Mouse (Mus musculus) olfactory bulb, adult 2 months (tissue): Measurements from ENCODE around the gene Osbp. TPM values are rescaled to one million over a fixed set of nuclear protein-coding genes. Genes with fewer than 3 reads are reported as not detected.

Experiments
- H3K27ac ChIP-seq: fragments of 200-500 bp; 2 replicates; pipeline ENCODE4 v1.5.1; 2012; ENCODE audit warnings: low read depth, low read length; ENCODE audit not compliant: insufficient read depth
- H3K4me1 ChIP-seq: fragments of 200-500 bp; 2 replicates; pipeline ENCODE4 v1.6.1; 2012; ENCODE audit warnings: low read length; ENCODE audit not compliant: control insufficient read depth, insufficient read depth
- H3K4me3 ChIP-seq: fragments of 200-500 bp; 2 replicates; pipeline ENCODE4 v1.5.1; 2012; ENCODE audit warnings: mild to moderate bottlenecking, low read depth, low read length, moderate library complexity; ENCODE audit not compliant: insufficient read depth
- CTCF ChIP-seq: fragments of 200-500 bp; IDR thresholded peaks from 2 replicates; pipeline ENCODE4 v1.5.1; 2012; ENCODE audit warnings: low read depth, mild to moderate bottlenecking, low read length, moderate library complexity; ENCODE audit not compliant: insufficient read depth
- POLR2A ChIP-seq: fragments of 200-500 bp; IDR thresholded peaks from 2 replicates; pipeline ENCODE4 v1.6.1; 2012; ENCODE audit warnings: mild to moderate bottlenecking, low read depth, low read length, moderate library complexity; ENCODE audit not compliant: insufficient read depth
- WGBS: fragments of 180-500 bp; shearing (Covaris S2); methylation state at CpG from one replicate; pipeline ENCODE4 v1.1.7; 2018; 5-methylcytosine and 5-hydroxymethylcytosine counted together
- polyA plus RNA-seq: library from polyadenylated mRNA; stranded (reverse); fragments of >200 nt; gene quantifications from 2 replicates; pipeline ENCODE4 v1.2.4, GENCODE M21; 2012; ENCODE audit warnings: low replicate concordance; ENCODE audit not compliant: missing spikeins, insufficient read depth, insufficient read length

Gene Osbp
- polyA plus RNA-seq, 1 experiment: 158 TPM

- Histone ChIP-seq H3K27ac (no peak overlapping the region), H3K4me1 (peaks cover 9% of the 10 kb centered on the region; the same call in 1 of the 2 replicates), H3K4me3 (no peak overlapping the region)
- WGBS: 32% methylated on average over 17 of the region's 17 CpGs
- TF ChIP-seq POLR2A (no peak), CTCF (no peak)
Measured at GRCm38 (mm10) chr19:12008410-12009380, 43.0 kb downstream of the Osbp start.

GRCm38 (mm10) chr19:12009501-12010280, 44.0 kb downstream of the Osbp start:
- Histone ChIP-seq H3K4me3 (peak overlapping the region; percentile 72), H3K4me1 (peaks cover 6% of the 10 kb centered on the region; the same call in 1 of the 2 replicates), H3K27ac (peak overlapping the region; percentile 22)
- 3% methylated on average over 24 of the region's 24 CpGs for WGBS
- TF ChIP-seq CTCF (no peak), POLR2A (no peak)

- 1% methylated on average over 24 of the region's 24 CpGs for WGBS
- peak overlapping the region; percentile 72 for H3K4me3 ChIP-seq
- no peak for TF ChIP-seq CTCF
- peak overlapping the region; percentile 22 for H3K27ac ChIP-seq
- peaks cover 6% of the 10 kb centered on the region; the same call in 1 of the 2 replicates for H3K4me1 ChIP-seq
Measured at GRCm38 (mm10) chr19:12010281-12010771, 44.6 kb downstream of the Osbp start.

- under 1% methylated on average over 26 of the region's 26 CpGs for WGBS
- Histone ChIP-seq H3K4me1 (peaks cover 6% of the 10 kb centered on the region; the same call in 1 of the 2 replicates), H3K27ac (no peak overlapping the region), H3K4me3 (peak overlapping the region; percentile 97)
- TF ChIP-seq POLR2A (no peak), CTCF (no peak)
Measured at GRCm38 (mm10) chr19:12010916-12011559, 45.3 kb downstream of the Osbp start.

GRCm38 (mm10) chr19:12011560-12012556, 46.1 kb downstream of the Osbp start:
- Histone ChIP-seq H3K27ac (0 out of 2 replicates have a peak overlapping the region, but pooled peaks have one; percentile 45), H3K4me3 (peak overlapping the region; percentile 97), H3K4me1 (peaks cover 3% of the 10 kb centered on the region; the same call in 1 of the 2 replicates)
- TF ChIP-seq CTCF (peak; percentile 84), POLR2A (no peak)
- under 1% methylated on average over 49 of the region's 49 CpGs for WGBS

- no peak for TF ChIP-seq CTCF
- TF ChIP-seq POLR2A: no peak
- under 1% methylated on average over 10 of the region's 10 CpGs for WGBS
- no peaks in the 10 kb centered on the region; the same call in 1 of the 2 replicates for H3K4me1 ChIP-seq
- H3K4me3 ChIP-seq: peak overlapping the region; percentile 34; the same call in 1 of the 2 replicates
- H3K27ac ChIP-seq: no peak overlapping the region
Measured at GRCm38 (mm10) chr19:12012615-12013014, 46.9 kb downstream of the Osbp start.

- TF ChIP-seq POLR2A: no peak
- TF ChIP-seq CTCF: no peak
- H3K4me1 ChIP-seq: no peaks in the 10 kb centered on the region; the same call in 1 of the 2 replicates
- H3K4me3 ChIP-seq: peak overlapping the region; percentile 10; the same call in 1 of the 2 replicates
- H3K27ac ChIP-seq: no peak overlapping the region
- WGBS: 3% methylated on average over 12 of the region's 12 CpGs
Measured at GRCm38 (mm10) chr19:12013228-12013627, 47.5 kb downstream of the Osbp start.
